In genomic region chr5:131686956-131687618, GRCm38 (mm10) we compare ENCODE assay signal across 20 mouse cellular contexts.
DNase-seq lines count a peak whose midpoint lies in the region; TF ChIP-seq lines count a peak whose summit lies in the region.
"Had no signal": no experiment of that assay in that cellular context is flagged by ENCODE, and none has a peak within 500 bp of the region (broad histone marks: within the 10 kb centered on the region; RNA-seq: fewer than 3 reads in every experiment).

No protein-coding gene starts in this region.

- H3K9me3 ChIP-seq in heart, embryonic 10.5 days = peaks cover 4% of the 10 kb centered on the region; the same call in 1 of the 2 replicates
- H3K9me3 ChIP-seq: heart, embryonic 15.5 days; hindbrain, embryonic 13.5 days; intestine, embryonic 15.5 days had no signal

- no peak for TF ChIP-seq CTCF in left cerebral cortex, adult 2 months (IDR thresholded peaks at IDR 0.05)

- 0 out of 2 replicates have a peak, but pooled peaks cover 2% of the 10 kb centered on the region for H3K36me3 ChIP-seq in heart, embryonic 10.5 days
- H3K36me3 ChIP-seq: G1E; heart, embryonic 15.5 days; intestine, embryonic 15.5 days had no signal

- 81% methylated on average over 8 of the region's 8 CpGs for WGBS in heart, embryonic 10.5 days

- no peak overlapping the region for H3K27ac ChIP-seq in heart, embryonic 10.5 days
- no peak overlapping the region for H3K27ac ChIP-seq in left cerebral cortex, adult 2 months
- H3K27ac ChIP-seq: embryonic facial prominence, embryonic 10.5 days; forebrain, embryonic 13.5 days; heart, embryonic 15.5 days; hindbrain, embryonic 13.5 days; intestine, embryonic 15.5 days had no signal

- no peak overlapping the region for H3K4me3 ChIP-seq in heart, embryonic 10.5 days
- no peak overlapping the region for H3K4me3 ChIP-seq in left cerebral cortex, adult 2 months
- H3K4me3 ChIP-seq: embryonic facial prominence, embryonic 10.5 days; forebrain, embryonic 13.5 days; heart, embryonic 15.5 days; hindbrain, embryonic 13.5 days; intestine, embryonic 15.5 days had no signal

- DNase-seq in cerebellum, postnatal 10 days = peak; percentile 77 to 83
- DNase-seq in cerebellum, adult 9-10 months = no peak
- peak; percentile 30 to 48 for DNase-seq in heart, adult 18-20 months
- no peak for DNase-seq in heart, embryonic 10.5 days (ENCODE audit: low spot score)
- DNase-seq in left cerebral cortex, postnatal 4 days = peak; percentile 41
- DNase-seq in left cerebral cortex, adult 2 months (ENCODE audit: extremely low spot score in 1 of 2, low spot score in 2 of 2) = no peak
- no peak for DNase-seq in liver
- DNase-seq: adrenal gland, adult 8-10 months; adrenal gland, postnatal 36 days; B cell, adult 2 months; cerebellum, adult 11-12 months; forebrain, postnatal 0 days; gastrocnemius, postnatal 14 days; kidney, adult 18-20 months had no signal

- intact Hi-C loops in left cerebral cortex, postnatal 4 days (cut with DNase I) = no loop called here
- intact Hi-C loops in left cerebral cortex, adult 2 months (cut with DNase I) = no loop called here

- H3K27me3 ChIP-seq in heart, embryonic 10.5 days (ENCODE audit: insufficient read depth, poor library complexity, severe bottlenecking) = no peaks in the 10 kb centered on the region
- H3K27me3 ChIP-seq: forebrain, embryonic 13.5 days; heart, embryonic 15.5 days; hindbrain, embryonic 13.5 days; intestine, embryonic 15.5 days had no signal

- no peaks in the 10 kb centered on the region for H3K4me1 ChIP-seq in heart, embryonic 10.5 days
- H3K4me1 ChIP-seq: embryonic facial prominence, embryonic 10.5 days; intestine, embryonic 15.5 days had no signal

Comparison
In these comparisons a context has a peak if more than half of its experiments do, and no peak if none do; other contexts are left out.
1. DNase-seq: peak in cerebellum, postnatal 10 days (2 of 2), heart, adult 18-20 months (2 of 2) and left cerebral cortex, postnatal 4 days (single experiment); none in cerebellum, adult 9-10 months (single experiment), heart, embryonic 10.5 days (single experiment), left cerebral cortex, adult 2 months (0 of 2) and liver (single experiment).